Mouse (Mus musculus): ENCODE measurements around the gene Eif4e2. TPM values are rescaled to one million over a fixed set of nuclear protein-coding genes. Genes with fewer than 3 reads are reported as not detected.

The Eif4e2 gene
- polyA plus RNA-seq, 1 experiment, result 127 TPM

DNA sequence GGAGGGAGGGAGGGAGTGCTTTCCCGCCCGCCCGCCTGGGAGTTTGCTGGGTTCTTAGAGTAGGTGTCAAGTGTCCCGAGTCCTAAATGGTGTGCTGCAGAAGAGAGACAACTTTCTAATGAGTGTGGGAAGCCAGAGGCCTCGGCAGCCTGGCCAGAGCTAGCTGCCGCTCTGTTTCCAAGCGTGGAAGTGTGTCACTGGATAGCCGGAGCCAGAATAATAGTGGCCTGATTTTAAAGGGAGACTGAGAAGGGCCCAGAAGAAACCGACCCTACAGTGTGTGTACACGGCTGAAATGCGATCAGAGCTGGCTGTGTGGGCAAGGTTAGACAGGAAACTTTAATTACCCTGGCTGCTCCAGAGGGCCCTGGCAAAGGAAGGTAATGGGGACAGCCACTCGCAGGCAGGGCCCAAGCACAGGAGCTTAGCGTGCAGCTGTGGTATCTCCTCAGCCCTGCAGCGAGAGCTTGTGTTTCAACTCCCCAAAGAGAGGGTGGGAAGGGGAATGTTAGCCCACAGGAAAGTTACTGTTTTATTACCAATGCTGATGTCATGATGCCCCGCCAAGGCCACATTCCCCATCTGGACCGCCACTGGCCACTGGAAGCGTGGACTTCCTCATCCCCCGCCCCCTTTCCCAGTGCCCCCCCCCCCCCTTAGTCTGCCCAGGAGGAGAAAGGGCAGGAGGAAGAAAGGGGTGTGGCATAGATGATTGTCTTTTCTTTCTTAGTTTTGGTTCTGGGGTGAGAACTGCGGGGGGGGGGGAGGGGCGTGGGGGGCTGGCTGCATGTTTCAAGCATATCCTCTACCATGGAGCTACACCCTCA, 57.1 kb downstream of the Eif4e2 start:
- no peak for TF ChIP-seq POLR2A (IDR thresholded peaks at IDR 0.05; ENCODE audit: control insufficient read depth, low read depth, low read length)
- H3K27ac ChIP-seq (ENCODE audit: control insufficient read depth, insufficient read depth, low read depth, low read length), result peak overlapping the region; percentile 83
- H3K4me1 ChIP-seq (ENCODE audit: control insufficient read depth, insufficient read depth, low read length), result peaks cover 12% of the 10 kb centered on the region
- H3K4me3 ChIP-seq (ENCODE audit: control insufficient read depth, low read depth, low read length), result no peak overlapping the region
- no peaks in the 10 kb centered on the region for H3K36me3 ChIP-seq (ENCODE audit: control insufficient read depth, insufficient read depth, low read length)
- H3K27me3 ChIP-seq (ENCODE audit: control insufficient read depth, insufficient read depth, low read length), result no peaks in the 10 kb centered on the region

DNA sequence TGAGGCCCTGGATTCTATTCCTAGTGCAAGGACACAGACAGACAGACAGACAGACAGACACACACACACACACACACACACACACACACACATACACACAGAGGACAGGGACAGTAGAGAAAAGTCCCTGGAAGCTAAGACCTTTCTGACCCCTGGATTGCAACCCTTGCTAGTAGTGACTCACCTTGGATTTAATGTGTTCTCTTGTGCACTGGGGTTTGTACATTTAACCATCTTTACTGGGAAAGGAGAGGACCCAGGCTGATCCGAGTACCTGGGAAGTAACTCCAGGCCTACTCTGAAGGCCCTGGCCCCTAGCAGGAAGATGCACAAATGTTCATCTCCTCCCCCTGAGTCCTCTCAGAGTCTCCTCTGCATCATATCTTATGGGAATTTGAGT, 57.9 kb downstream of the Eif4e2 start:
- no peak overlapping the region for H3K4me3 ChIP-seq (ENCODE audit: control insufficient read depth, low read depth, low read length)
- H3K4me1 ChIP-seq (ENCODE audit: control insufficient read depth, insufficient read depth, low read length), result peaks cover 9% of the 10 kb centered on the region
- no peaks in the 10 kb centered on the region for H3K36me3 ChIP-seq (ENCODE audit: control insufficient read depth, insufficient read depth, low read length)
- no peak for TF ChIP-seq CTCF (IDR thresholded peaks at IDR 0.05; ENCODE audit: control insufficient read depth, insufficient read depth, insufficient replicate concordance, low read depth, low read length)
- no peak for TF ChIP-seq POLR2A (IDR thresholded peaks at IDR 0.05; ENCODE audit: control insufficient read depth, low read depth, low read length)
- H3K27ac ChIP-seq (ENCODE audit: control insufficient read depth, insufficient read depth, low read depth, low read length), result peak overlapping the region; percentile 18
- H3K27me3 ChIP-seq (ENCODE audit: control insufficient read depth, insufficient read depth, low read length), result no peaks in the 10 kb centered on the region

DNA sequence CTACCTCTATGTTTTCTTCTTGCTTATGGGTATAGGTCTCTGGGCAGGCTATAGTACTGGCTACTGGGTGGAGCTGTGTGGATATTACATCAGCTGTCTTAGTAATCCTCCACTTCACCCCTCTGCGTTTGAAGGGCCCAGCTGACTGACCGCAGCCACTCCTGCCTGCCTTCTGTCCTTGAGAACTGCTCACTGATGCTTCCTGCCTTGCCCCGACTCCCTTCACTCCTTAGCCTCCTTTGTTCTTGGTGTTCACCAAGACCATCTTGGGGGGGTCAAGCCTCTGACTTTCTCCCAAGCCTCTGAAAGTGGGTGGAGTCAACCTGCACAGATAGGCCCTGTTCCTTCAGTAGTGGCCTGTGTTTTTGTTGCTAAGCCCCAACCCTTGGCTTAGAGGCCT, 58.7 kb downstream of the Eif4e2 start:
- Histone ChIP-seq H3K4me3 (ENCODE audit: control insufficient read depth, low read depth, low read length) (no peak overlapping the region), H3K27ac (ENCODE audit: control insufficient read depth, insufficient read depth, low read depth, low read length) (peak overlapping the region; percentile 81), H3K4me1 (ENCODE audit: control insufficient read depth, insufficient read depth, low read length) (peaks cover 9% of the 10 kb centered on the region), H3K36me3 (ENCODE audit: control insufficient read depth, insufficient read depth, low read length) (no peaks in the 10 kb centered on the region), H3K27me3 (ENCODE audit: control insufficient read depth, insufficient read depth, low read length) (no peaks in the 10 kb centered on the region)
- TF ChIP-seq CTCF (IDR thresholded peaks at IDR 0.05; ENCODE audit: control insufficient read depth, insufficient read depth, insufficient replicate concordance, low read depth, low read length), result no peak
- TF ChIP-seq POLR2A (IDR thresholded peaks at IDR 0.05; ENCODE audit: control insufficient read depth, low read depth, low read length), result no peak

DNA sequence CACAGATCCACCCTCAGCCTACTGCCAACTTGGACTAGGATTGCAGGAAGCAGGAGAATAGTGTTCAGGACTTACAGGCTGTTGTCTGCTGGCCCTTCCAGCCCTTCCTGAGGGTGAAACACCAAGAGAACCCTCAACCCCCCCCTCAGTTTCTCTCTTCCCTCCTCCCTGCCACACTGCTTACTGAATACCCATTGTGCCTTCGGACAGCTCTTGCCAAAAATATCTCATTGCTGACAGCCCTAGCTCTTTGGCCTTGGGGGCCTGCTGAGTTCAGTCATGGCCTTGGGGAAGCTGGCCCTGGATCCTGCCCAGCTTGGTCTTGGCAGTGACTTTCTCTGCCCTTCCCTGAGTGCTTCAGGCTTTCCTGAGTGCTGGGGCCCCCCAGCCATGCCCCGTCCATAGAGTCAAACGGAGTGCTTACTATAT, 59.8 kb downstream of the Eif4e2 start:
- H3K36me3 ChIP-seq (ENCODE audit: control insufficient read depth, insufficient read depth, low read length), result no peaks in the 10 kb centered on the region
- no peak overlapping the region for H3K4me3 ChIP-seq (ENCODE audit: control insufficient read depth, low read depth, low read length)
- no peak for TF ChIP-seq CTCF (IDR thresholded peaks at IDR 0.05; ENCODE audit: control insufficient read depth, insufficient read depth, insufficient replicate concordance, low read depth, low read length)
- no peak for TF ChIP-seq POLR2A (IDR thresholded peaks at IDR 0.05; ENCODE audit: control insufficient read depth, low read depth, low read length)
- H3K4me1 ChIP-seq (ENCODE audit: control insufficient read depth, insufficient read depth, low read length), result peaks cover 9% of the 10 kb centered on the region
- H3K27ac ChIP-seq (ENCODE audit: control insufficient read depth, insufficient read depth, low read depth, low read length), result peak overlapping the region; percentile 81
- H3K27me3 ChIP-seq (ENCODE audit: control insufficient read depth, insufficient read depth, low read length), result no peaks in the 10 kb centered on the region

DNA sequence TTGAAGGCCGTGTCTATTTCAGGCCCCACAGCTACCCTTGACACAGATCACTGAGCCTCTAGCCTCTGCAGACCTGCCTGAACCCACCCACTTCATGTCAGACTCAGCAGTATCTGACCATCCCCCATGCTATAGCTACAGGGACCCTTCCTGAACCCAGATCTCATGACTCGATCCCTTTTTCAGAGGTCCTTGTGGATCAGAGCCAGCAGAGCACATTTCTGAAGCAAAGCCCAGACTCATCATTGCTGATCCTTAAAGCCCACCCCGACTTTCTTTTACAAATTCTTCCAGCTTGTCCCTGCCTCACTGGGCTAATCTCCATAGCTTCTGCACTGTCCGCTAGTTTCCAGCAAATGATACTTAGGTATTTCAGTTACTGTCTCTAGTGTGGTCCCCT, 60.4 kb downstream of the Eif4e2 start:
- no peaks in the 10 kb centered on the region for H3K36me3 ChIP-seq (ENCODE audit: control insufficient read depth, insufficient read depth, low read length)
- peaks cover 9% of the 10 kb centered on the region for H3K4me1 ChIP-seq (ENCODE audit: control insufficient read depth, insufficient read depth, low read length)
- peak overlapping the region; percentile 72 for H3K27ac ChIP-seq (ENCODE audit: control insufficient read depth, insufficient read depth, low read depth, low read length)
- H3K27me3 ChIP-seq (ENCODE audit: control insufficient read depth, insufficient read depth, low read length), result no peaks in the 10 kb centered on the region
- no peak for TF ChIP-seq POLR2A (IDR thresholded peaks at IDR 0.05; ENCODE audit: control insufficient read depth, low read depth, low read length)
- TF ChIP-seq CTCF (IDR thresholded peaks at IDR 0.05; ENCODE audit: control insufficient read depth, insufficient read depth, insufficient replicate concordance, low read depth, low read length), result no peak
- H3K4me3 ChIP-seq (ENCODE audit: control insufficient read depth, low read depth, low read length), result no peak overlapping the region

GRCm38 (mm10) chr1:87275151-87275550, 61.4 kb downstream of the Eif4e2 start:
- H3K27me3 ChIP-seq (ENCODE audit: control insufficient read depth, insufficient read depth, low read length), result no peaks in the 10 kb centered on the region
- peaks cover 9% of the 10 kb centered on the region for H3K4me1 ChIP-seq (ENCODE audit: control insufficient read depth, insufficient read depth, low read length)
- TF ChIP-seq CTCF (IDR thresholded peaks at IDR 0.05; ENCODE audit: control insufficient read depth, insufficient read depth, insufficient replicate concordance, low read depth, low read length) (no peak), POLR2A (IDR thresholded peaks at IDR 0.05; ENCODE audit: control insufficient read depth, low read depth, low read length) (no peak)

GRCm38 (mm10) chr1:87276056-87276455, 62.3 kb downstream of the Eif4e2 start:
- Histone ChIP-seq H3K27ac (ENCODE audit: control insufficient read depth, insufficient read depth, low read depth, low read length) (no peak overlapping the region), H3K36me3 (ENCODE audit: control insufficient read depth, insufficient read depth, low read length) (no peaks in the 10 kb centered on the region), H3K4me1 (ENCODE audit: control insufficient read depth, insufficient read depth, low read length) (peaks cover 6% of the 10 kb centered on the region), H3K27me3 (ENCODE audit: control insufficient read depth, insufficient read depth, low read length) (no peaks in the 10 kb centered on the region), H3K4me3 (ENCODE audit: control insufficient read depth, low read depth, low read length) (no peak overlapping the region)
- TF ChIP-seq POLR2A (IDR thresholded peaks at IDR 0.05; ENCODE audit: control insufficient read depth, low read depth, low read length), result no peak
- TF ChIP-seq CTCF (IDR thresholded peaks at IDR 0.05; ENCODE audit: control insufficient read depth, insufficient read depth, insufficient replicate concordance, low read depth, low read length), result no peak

More at GRCm38 (mm10) chr1:87275151-87275550, 61.4 kb downstream of the Eif4e2 start:
- no peaks in the 10 kb centered on the region for H3K36me3 ChIP-seq (ENCODE audit: control insufficient read depth, insufficient read depth, low read length)
- no peak overlapping the region for H3K27ac ChIP-seq (ENCODE audit: control insufficient read depth, insufficient read depth, low read depth, low read length)
- H3K4me3 ChIP-seq (ENCODE audit: control insufficient read depth, low read depth, low read length), result no peak overlapping the region
